Mouse (Mus musculus) forebrain, embryonic 11.5 days (tissue): ENCODE measurements around the gene Hdac9. TPM values are rescaled to one million over a fixed set of nuclear protein-coding genes. Genes with fewer than 3 reads are reported as not detected.
A peak's percentile ranks its signal among the peaks of the same experiment; 100 is the strongest.

Source experiments
- ATAC-seq: fragments of 200-750 bp; cut with Nextera tagmentation; replicated peaks from 2 replicates; pipeline ENCODE4 v1.8.0; 2017; ENCODE audit warnings: moderate TSS enrichment; ENCODE audit not compliant: low FRiP score
- DNase-seq: peaks from one replicate; pipeline ENCODE4 v3.0.0-alpha.2; 2017; ENCODE audit warnings: low spot score
- H3K27ac ChIP-seq: fragments of 300-500 bp; sonication (generic); 2 replicates; pipeline ENCODE4 v1.5.1; 2014; ENCODE audit warnings: low read depth, low read length
- H3K27me3 ChIP-seq: fragments of 300-500 bp; sonication (generic); 2 replicates; pipeline ENCODE4 v1.6.1; 2014; ENCODE audit warnings: mild to moderate bottlenecking, low read length, mixed read lengths; ENCODE audit not compliant: control insufficient read depth, insufficient read depth
- H3K36me3 ChIP-seq: fragments of 300-500 bp; sonication (generic); 2 replicates; pipeline ENCODE4 v1.6.1; 2014; ENCODE audit warnings: mild to moderate bottlenecking, low read length, moderate library complexity, mixed read lengths; ENCODE audit not compliant: control insufficient read depth, insufficient read depth
- H3K4me1 ChIP-seq: fragments of 300-500 bp; sonication (generic); replicated peaks from 2 replicates; pipeline ENCODE4 v1.6.1; 2014; ENCODE audit warnings: low read length, mixed read lengths; ENCODE audit not compliant: control insufficient read depth, insufficient read depth
- H3K4me2 ChIP-seq: fragments of 300-500 bp; sonication (generic); 2 replicates; pipeline ENCODE4 v1.6.1; 2014; ENCODE audit warnings: low read depth, mild to moderate bottlenecking, low read length, moderate library complexity, mixed read lengths; ENCODE audit not compliant: severe bottlenecking
- H3K4me3 ChIP-seq: fragments of 300-500 bp; sonication (generic); 2 replicates; pipeline ENCODE4 v1.5.1; 2014; ENCODE audit warnings: low read depth, low read length
- H3K9ac ChIP-seq: fragments of 300-500 bp; sonication (generic); 2 replicates; pipeline ENCODE4 v1.6.1; 2014; ENCODE audit warnings: low read length
- H3K9me3 ChIP-seq: fragments of 300-500 bp; sonication (generic); 2 replicates; pipeline ENCODE4 v1.6.1; 2016; ENCODE audit warnings: low read length, mixed read lengths; ENCODE audit not compliant: control insufficient read depth
- WGBS: fragments of 180-500 bp; shearing (Covaris S2); extraction: QIAGEN DNeasy Blood & Tissue Kit; methylation state at CpG from one replicate; pipeline ENCODE4 v1.1.7; 2014; 5-methylcytosine and 5-hydroxymethylcytosine counted together
- polyA plus RNA-seq: library from polyadenylated mRNA; unstranded; fragments of >200 nt; fragmentation: Nextera tagmentation; extraction: Ambion mirVana; gene quantifications from 2 replicates; pipeline ENCODE4 v1.2.1, GENCODE M21; 2014

Hdac9 gene
- polyA plus RNA-seq, 1 experiment from 2014 or later: 9.6 TPM

DNA sequence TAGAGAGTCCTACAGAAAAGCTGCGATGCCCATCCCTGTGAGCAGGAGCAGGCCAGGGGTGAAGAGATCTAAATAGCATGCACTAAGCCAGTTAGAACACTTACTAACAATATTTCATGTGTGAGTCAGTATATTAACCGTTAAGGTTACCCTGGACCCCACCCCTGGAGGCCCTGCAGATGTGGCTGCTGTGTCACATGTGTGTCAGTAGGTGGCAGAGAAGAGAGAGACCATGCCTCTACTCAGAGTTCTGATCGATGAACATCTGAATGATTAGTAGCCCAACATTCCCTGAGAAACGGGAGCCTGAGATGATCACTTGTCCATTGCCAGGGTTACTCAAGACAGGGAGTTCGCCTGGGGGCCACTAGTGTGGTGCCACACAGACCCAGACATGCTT lies 22.0 kb downstream of the Hdac9 start:
- Histone ChIP-seq H3K4me3 (no peak overlapping the region), H3K27me3 (no peaks in the 10 kb centered on the region), H3K36me3 (no peaks in the 10 kb centered on the region), H3K4me1 (no peaks in the 10 kb centered on the region), H3K9ac (no peak overlapping the region), H3K27ac (no peak overlapping the region), H3K9me3 (no peaks in the 10 kb centered on the region), H3K4me2 (no peak overlapping the region)
- no peak for ATAC-seq
- DNase-seq: no peak
- 78% methylated on average over 5 of the region's 5 CpGs for WGBS

DNA sequence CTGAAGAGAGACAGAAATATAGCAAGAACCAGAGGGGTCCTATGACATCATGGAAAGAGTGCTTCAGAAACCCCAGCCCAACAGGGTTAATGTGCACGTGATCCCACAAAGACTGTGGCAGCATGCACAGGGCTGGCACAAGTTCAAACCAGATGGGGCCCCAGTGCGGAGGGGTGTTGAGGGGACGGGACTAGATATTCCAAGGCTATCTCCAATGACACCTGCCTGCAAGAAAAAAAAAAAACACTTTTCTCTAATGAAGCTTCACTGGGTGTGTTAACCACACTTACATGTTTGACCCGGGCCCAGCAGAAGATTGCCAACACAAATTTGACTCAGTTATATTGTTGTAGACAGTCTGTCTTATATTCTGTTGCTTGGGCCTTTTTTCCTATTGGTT lies 28.2 kb downstream of the Hdac9 start:
- H3K27me3 ChIP-seq: no peaks in the 10 kb centered on the region
- H3K4me2 ChIP-seq: no peak overlapping the region
- no peaks in the 10 kb centered on the region for H3K9me3 ChIP-seq
- WGBS: 90% methylated on average over 4 of the region's 4 CpGs
- ATAC-seq: no peak
- H3K27ac ChIP-seq: no peak overlapping the region
- no peak overlapping the region for H3K4me3 ChIP-seq
- H3K36me3 ChIP-seq: no peaks in the 10 kb centered on the region
- DNase-seq: no peak
- H3K4me1 ChIP-seq: no peaks in the 10 kb centered on the region
- no peak overlapping the region for H3K9ac ChIP-seq

DNA sequence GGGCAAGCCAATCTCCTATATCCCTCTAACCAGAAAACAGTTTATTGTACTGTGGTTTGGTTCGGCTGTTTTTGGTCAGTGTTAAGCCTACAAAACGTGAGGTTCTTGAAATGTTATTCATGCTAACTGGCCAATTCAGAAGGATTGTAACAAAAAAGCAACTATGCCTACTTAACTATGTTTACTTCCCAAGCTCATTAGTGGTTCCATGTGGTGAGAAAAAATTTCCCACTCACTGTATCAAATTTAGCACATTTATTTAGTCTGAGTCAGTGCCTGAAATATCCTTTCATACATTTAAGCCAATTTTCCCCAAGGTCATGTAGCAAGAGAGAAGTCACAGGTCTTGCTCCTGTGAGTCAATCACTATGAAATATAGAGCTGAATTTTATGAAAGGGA lies 42.0 kb downstream of the Hdac9 start:
- no peak for DNase-seq
- H3K9ac ChIP-seq: no peak overlapping the region
- no peak overlapping the region for H3K4me3 ChIP-seq

DNA sequence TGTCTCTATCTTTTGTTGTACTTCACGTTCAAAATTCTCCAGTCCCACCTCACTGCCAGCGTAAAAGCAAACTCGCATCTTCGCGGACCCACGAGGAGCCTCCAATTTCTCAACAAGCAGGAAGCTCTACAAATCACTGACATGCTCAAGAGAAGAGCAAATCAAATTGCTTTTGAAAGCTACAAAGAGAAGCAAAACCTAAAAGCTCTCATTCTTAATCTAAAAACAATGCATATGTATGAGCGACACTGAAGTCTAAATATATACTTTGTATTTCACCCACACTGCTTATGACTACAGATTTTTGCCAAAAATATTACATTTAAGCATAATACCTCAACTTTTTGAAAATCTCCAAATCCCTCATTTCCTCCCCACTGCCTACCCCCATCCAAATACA lies 45.9 kb downstream of the Hdac9 start:
- Histone ChIP-seq H3K4me3 (no peak overlapping the region), H3K9ac (no peak overlapping the region), H3K27ac (no peak overlapping the region), H3K36me3 (no peaks in the 10 kb centered on the region), H3K4me2 (no peak overlapping the region), H3K4me1 (no peaks in the 10 kb centered on the region), H3K9me3 (no peaks in the 10 kb centered on the region), H3K27me3 (no peaks in the 10 kb centered on the region)
- WGBS: 76% methylated on average over 7 of the region's 7 CpGs
- DNase-seq: no peak
- no peak for ATAC-seq

More for the DNA sequence above, 42.0 kb downstream of the Hdac9 start:
- Histone ChIP-seq H3K4me1 (no peaks in the 10 kb centered on the region), H3K36me3 (no peaks in the 10 kb centered on the region), H3K27me3 (no peaks in the 10 kb centered on the region), H3K27ac (no peak overlapping the region), H3K9me3 (no peaks in the 10 kb centered on the region), H3K4me2 (no peak overlapping the region)
- no peak for ATAC-seq
- 64% methylated on average over 2 of the region's 2 CpGs for WGBS

DNA sequence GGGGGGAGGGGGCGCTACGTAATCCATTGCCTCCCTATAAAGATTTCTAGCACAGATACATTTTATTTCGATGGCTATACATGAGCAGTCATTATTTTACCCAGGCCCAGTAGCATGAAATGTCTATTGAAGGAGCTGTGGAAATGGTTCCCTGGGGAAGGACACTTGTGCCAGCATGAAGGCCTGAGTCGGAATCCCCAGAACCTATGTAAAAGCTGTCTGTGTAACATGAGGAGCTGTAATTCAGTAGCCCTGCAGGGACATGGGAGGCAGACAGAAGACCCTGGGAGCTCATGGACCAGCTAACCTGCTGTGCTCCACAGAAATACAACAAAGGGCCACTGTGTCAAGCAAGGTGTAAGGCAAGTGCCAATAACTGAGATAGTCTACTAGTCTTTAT lies 75.7 kb downstream of the Hdac9 start:
- Histone ChIP-seq H3K36me3 (no peaks in the 10 kb centered on the region), H3K4me1 (0 out of 2 replicates have a peak, but pooled peaks cover 2% of the 10 kb centered on the region), H3K27ac (no peak overlapping the region), H3K4me3 (no peak overlapping the region), H3K27me3 (peaks cover 6% of the 10 kb centered on the region), H3K9me3 (no peaks in the 10 kb centered on the region), H3K9ac (no peak overlapping the region), H3K4me2 (no peak overlapping the region)
- no peak for ATAC-seq
- WGBS: 80% methylated on average over 4 of the region's 4 CpGs
- DNase-seq: no peak

DNA sequence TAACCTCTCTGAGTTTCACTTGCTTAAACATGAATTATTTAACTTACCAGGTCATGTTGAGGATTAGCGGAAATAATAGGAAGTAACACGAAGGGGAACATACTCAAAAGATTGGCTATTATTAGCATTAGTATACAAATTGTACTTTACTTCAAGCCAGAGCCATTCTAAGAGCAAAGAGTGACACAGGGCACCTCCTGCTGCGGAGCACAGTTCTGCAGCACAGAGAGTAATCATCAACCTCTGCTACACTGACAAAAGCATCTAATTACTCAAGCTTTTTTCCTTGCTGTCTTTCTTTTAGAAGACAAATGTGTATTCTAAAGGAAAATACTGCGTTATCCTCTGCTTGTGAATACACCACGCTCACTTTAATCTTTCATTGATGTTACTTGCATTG lies 79.6 kb downstream of the Hdac9 start:
- Histone ChIP-seq H3K4me2 (no peak overlapping the region), H3K9ac (no peak overlapping the region), H3K4me3 (no peak overlapping the region), H3K36me3 (no peaks in the 10 kb centered on the region), H3K27ac (no peak overlapping the region), H3K27me3 (peaks cover 19% of the 10 kb centered on the region), H3K4me1 (0 out of 2 replicates have a peak, but pooled peaks cover 2% of the 10 kb centered on the region), H3K9me3 (no peaks in the 10 kb centered on the region)
- no peak for DNase-seq
- ATAC-seq: peak; percentile 69; the same call in 1 of the 2 replicates
- WGBS: 21% methylated on average over 5 of the region's 5 CpGs

DNA sequence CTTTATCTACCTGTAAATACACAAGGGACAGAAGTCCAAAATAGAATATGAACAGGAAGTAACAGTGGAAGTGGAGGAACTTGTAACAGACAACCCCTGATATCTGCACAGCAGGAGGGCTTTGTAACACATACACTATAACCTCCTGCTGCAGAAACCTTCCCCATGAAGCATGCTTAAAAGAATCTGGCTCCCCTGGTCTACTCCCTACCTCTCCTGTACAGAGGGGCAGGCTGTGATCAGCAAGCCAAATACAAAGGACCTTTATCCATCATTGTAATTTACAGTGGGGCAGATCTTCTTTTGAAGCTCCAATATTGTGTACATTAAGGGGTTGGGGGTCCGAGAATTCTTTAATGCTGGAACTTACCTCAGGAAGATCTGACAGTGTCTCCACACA lies 80.0 kb downstream of the Hdac9 start:
- ATAC-seq: 0 out of 2 replicates have a peak, but pooled peaks have one; percentile 5
- H3K4me2 ChIP-seq: no peak overlapping the region
- H3K27me3 ChIP-seq: peaks cover 19% of the 10 kb centered on the region
- no peak for DNase-seq
- no peak overlapping the region for H3K27ac ChIP-seq
- H3K4me3 ChIP-seq: no peak overlapping the region
- H3K36me3 ChIP-seq: no peaks in the 10 kb centered on the region
- no peak overlapping the region for H3K9ac ChIP-seq
- 0 out of 2 replicates have a peak, but pooled peaks cover 2% of the 10 kb centered on the region for H3K4me1 ChIP-seq
- 33% methylated on average over 1 of the region's 1 CpGs for WGBS
- H3K9me3 ChIP-seq: no peaks in the 10 kb centered on the region

DNA sequence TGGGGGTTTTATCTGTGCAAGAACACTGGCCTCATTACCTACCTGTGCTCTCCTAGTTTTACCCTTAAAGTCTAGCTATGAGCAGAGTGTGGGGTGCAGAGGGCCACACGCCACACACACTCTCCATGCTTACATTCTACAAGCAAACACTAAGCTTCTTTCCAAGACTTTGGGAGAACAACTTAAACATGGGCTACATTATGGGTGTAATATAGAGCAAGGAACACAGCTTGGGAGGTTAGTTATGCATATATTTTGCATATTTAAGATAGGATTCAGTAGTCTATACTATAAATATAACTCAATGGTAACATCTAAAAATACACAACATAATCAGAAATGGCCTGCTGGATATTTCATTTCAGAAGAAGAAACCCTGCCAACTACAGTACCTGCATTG lies 80.8 kb downstream of the Hdac9 start:
- Histone ChIP-seq H3K9ac (no peak overlapping the region), H3K9me3 (no peaks in the 10 kb centered on the region), H3K4me3 (no peak overlapping the region), H3K27me3 (peaks cover 19% of the 10 kb centered on the region), H3K36me3 (no peaks in the 10 kb centered on the region), H3K4me2 (no peak overlapping the region), H3K27ac (no peak overlapping the region), H3K4me1 (0 out of 2 replicates have a peak, but pooled peaks cover 2% of the 10 kb centered on the region)
- DNase-seq (no peak), ATAC-seq (no peak)
- WGBS: 91% methylated on average over 1 of the region's 1 CpGs

DNA sequence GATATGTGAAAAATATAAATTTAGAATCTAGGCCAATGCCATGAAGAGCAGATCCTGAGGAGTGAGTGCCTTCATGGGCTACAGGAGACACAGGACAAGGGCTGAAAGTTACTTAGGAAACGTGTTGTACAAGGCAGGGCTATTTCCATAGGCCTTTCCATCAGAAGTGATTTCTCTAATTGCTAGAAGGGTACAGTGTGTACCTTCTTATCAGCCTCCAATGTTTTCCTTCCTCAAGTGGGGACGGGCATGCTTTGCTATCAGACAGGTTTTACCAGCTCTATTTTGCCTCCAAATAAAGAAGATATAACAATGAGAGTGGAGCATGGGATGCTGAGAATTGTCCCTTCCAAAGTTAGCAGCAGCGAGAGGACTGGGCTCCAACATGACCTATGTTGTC lies 81.4 kb downstream of the Hdac9 start:
- Histone ChIP-seq H3K4me3 (no peak overlapping the region), H3K4me2 (no peak overlapping the region), H3K9me3 (no peaks in the 10 kb centered on the region), H3K27me3 (peaks cover 19% of the 10 kb centered on the region), H3K27ac (no peak overlapping the region), H3K36me3 (no peaks in the 10 kb centered on the region), H3K4me1 (0 out of 2 replicates have a peak, but pooled peaks cover 2% of the 10 kb centered on the region), H3K9ac (no peak overlapping the region)
- ATAC-seq (no peak), DNase-seq (no peak)
- 91% methylated on average over 3 of the region's 3 CpGs for WGBS
